Mouse (Mus musculus): ENCODE results near the gene Uqcrh.

The Uqcrh gene

DNA sequence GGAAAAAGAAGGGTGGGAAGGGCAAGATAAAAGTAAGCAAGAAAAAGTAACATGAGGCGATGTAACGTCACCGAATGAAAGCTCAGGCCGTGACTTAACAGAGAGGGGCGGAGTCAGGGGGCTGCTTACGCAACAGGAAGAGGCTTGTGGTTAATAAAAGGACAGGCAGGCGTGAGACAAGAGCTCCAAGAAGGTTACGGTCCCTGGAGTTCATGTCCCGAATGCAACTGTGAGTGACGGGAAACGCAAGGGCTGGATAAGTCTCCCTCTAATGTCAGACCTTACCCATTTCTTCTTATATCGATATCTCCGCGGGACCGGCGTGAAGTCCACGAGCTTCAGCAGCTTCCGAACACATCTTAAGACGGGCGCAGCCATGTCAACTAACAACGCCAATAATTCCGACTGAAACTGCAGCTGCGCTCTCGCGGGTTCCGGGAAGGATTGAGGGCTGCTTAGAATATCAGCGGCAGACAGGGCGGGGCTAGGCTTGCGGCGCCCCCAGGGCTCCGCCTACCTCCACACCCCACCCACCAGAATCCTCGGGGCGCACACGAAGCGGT is 21.4 kb downstream of the Uqcrh start, which contains the start of gene Nsun4:
Gene Nsun4, minus strand, starts transcription at position 478 of the 563 bp plus-strand sequence.
- peak; percentile 93 for DNase-seq (ENCODE audit: low spot score)

DNA sequence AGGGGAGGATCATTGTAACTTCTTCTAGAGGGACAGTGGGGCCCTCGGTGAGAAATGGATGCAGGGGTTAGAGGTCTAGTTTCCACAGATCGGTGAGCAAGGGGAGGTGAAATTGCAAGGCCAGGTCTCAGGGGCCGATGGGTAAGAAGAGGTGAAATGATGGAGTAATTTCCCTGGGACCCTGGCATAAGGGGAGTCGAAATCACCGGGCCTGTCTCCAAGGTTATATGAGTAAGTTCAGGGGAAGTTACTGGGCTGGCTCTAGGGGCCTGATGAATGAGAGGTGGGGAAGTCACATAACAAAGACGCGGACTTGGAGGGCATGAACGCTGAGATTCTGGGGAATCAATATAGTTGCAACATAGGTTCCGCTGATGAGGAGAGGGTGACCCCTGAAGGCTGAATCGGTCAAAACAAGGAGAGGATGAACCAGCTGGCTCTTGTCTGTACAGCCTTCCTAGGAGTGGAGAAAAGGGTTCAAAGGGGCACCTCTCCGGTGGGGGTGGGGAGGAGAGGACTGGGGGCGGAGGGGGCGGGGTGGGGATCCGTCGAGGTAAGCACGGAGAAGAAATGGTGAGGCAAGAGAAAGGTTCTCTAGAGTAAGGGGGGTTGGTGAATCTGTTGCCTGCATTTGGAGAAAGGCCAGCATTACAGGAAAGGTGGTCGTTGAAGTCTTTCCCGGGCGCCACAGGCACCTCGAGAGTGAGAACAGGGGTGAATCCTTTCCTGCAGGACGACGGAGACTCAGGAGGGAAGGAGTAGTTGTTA is 22.2 kb downstream of the Uqcrh start:
- DNase-seq (ENCODE audit: low spot score): peak; percentile 78

DNA sequence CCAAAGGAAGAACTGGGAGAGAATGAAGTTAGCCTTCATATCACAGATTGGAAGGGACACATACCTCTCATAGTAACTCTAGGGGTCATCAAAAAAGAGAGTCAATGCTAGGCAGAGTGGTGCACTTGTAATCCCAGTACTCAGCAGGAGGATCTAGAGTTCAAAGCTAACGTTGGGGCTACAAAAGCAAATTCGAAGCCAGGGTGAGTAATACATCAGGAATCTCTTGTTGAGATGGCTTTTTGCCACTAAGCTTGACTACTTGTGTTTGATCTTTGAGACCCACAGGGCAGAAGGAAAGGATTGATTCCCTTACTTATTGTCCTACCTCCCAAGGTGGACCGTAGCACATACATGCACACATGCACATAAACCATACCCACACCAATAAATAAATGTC is 25.7 kb downstream of the Uqcrh start:
- no peak for DNase-seq (ENCODE audit: low spot score)

DNA sequence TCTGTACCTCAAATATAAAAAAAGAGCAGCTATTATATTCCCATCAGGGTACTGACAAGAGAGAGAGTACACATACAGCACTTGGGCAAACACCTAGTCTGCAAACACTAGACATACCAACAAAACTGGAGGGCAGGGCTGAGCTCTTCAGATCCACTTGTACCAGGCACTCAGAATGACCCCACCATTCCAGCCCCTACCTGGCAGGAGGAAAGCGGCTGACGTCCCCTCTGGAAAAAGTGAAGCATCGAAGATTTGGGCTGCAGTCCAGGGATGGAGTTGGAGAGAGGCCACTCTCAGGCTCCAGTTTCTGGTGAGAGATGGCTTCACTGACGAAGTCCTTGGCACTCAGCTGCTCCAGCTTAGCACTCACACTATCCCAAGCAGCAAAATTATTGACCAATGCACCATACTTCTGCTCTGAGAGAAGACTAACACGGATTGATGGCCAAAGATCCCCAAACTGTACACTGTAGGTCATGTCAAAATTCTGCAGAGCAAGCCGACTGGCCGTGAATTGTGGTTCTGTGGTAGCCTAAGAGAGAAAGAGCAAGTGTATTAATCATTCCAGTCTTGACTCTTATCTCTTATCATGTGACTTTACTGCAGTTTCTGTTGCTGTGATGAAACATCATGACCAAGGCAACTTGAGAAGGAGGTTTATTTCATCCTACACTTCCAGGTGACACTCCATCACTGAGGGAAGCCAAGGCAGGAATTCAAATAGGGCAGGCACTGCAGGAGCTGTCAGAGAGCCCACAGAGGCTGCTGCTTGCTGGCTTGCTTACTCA is 26.5 kb downstream of the Uqcrh start:
- no peak for DNase-seq (ENCODE audit: low spot score)

DNA sequence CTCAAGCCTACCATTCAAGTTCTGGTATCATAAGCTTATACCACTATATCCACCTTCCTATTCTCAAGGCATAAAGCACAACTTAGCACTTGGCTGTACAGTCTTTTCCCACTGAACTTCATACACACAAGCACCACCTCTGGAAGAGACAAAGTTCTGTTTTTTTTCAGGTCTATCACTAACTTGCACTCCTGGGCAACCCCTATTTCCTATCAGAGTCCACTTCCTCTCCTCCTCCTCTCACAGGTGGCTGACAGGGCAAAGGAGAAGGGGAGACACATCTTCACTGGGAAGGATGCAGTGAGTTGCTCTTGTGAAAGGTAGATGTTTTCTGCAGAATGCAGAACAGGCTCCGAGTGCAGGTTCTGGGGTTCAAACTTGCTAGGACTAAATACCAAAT is 27.2 kb downstream of the Uqcrh start:
- DNase-seq (ENCODE audit: low spot score): no peak

DNA sequence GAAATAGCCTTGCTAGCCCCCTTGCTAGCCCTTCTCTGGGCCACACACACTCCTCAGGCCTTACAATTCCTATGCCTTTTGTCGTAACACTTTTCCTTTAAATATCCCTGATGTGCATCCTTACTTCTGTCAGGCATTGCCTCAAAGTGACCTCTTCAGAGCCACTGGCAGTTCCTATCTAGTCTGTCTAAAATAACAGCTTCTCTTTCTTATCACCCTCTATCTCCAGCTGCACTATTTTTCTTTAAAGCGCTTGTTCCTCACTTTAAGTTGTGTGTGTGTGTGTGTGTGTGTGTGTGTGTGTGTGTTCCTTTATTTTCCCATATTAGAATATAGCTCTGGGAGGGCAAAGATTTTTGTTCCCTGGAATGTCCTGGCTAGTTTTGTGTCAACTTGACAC is 28.3 kb downstream of the Uqcrh start:
- no peak for DNase-seq (ENCODE audit: low spot score)

DNA sequence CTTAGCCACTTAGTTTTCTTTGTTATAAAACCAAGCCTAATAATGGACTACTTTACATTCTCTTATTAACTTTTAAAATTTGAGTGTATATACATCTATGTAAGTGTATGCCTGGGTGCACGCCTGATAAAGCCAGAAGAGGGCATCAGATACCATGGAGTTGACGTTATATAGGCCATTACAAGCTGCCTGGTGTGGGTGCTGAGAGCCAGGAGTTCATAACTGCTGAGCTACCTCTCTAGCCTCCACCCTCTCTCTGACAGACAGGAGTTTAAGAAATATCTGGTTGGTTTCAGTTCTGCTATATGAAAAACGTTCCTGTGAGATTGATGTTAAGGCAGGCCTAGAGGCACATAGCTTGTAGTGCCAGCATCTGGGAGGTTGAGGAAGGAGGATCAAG is 32.7 kb downstream of the Uqcrh start:
- no peak for DNase-seq (ENCODE audit: low spot score)

DNA sequence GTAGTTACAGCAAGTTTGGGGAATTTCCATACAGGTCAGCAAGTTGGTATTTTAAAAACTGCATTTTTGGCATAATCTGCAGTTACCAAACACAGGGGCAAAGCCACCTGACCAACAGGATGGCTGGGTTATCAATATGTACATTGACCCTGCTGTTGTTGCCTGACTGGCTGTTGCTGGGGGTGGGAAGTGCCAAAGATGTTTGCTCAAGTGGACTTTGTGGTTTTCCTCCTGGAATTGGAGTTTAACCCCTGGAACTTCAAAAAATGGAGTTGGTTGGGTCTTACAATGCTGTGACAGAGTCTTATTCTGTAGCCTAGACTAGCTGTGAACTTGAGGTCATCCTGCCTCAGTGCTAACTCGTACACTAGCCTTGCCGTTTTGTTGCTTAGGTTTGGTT is 34.4 kb downstream of the Uqcrh start:
- DNase-seq (ENCODE audit: low spot score): no peak

DNA sequence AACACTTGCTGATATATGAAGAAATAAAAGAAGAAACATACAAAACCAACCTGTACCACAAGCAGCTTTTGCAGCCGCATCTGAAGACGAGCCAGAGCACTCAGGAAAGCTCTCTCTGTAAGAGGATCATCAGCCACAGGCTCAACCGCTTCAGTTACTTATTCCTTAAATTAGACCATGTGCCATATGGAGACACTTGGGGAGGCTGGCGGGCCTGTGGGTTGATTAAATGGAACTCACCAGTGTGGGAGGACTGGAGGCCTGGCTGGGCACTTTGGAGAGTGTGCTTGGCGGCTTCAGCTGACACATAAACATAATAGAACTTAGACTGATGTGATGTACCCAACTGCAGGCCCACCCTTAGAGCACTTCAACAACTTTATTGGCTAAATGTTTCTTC is 41.5 kb downstream of the Uqcrh start:
- DNase-seq (ENCODE audit: low spot score): no peak

DNA sequence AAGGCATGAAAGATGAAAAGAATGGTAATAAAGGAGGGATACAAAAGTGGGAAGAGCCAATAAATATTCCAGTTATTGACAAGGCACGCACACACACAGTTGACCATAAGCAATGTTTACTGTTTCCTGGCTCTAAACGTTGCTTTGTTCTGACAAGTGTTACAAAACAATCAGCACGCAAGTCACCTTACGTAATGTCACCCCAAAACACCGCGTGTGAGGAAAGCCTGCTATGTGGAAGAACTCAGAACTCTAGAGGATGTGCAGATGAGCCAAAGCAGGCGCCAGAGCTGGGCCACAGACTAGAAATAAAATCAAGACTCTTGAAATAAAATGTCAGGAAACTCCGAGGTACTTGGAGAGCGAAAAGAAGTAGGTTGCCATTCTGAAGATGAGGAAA is 42.0 kb downstream of the Uqcrh start:
- DNase-seq (ENCODE audit: low spot score): no peak

DNA sequence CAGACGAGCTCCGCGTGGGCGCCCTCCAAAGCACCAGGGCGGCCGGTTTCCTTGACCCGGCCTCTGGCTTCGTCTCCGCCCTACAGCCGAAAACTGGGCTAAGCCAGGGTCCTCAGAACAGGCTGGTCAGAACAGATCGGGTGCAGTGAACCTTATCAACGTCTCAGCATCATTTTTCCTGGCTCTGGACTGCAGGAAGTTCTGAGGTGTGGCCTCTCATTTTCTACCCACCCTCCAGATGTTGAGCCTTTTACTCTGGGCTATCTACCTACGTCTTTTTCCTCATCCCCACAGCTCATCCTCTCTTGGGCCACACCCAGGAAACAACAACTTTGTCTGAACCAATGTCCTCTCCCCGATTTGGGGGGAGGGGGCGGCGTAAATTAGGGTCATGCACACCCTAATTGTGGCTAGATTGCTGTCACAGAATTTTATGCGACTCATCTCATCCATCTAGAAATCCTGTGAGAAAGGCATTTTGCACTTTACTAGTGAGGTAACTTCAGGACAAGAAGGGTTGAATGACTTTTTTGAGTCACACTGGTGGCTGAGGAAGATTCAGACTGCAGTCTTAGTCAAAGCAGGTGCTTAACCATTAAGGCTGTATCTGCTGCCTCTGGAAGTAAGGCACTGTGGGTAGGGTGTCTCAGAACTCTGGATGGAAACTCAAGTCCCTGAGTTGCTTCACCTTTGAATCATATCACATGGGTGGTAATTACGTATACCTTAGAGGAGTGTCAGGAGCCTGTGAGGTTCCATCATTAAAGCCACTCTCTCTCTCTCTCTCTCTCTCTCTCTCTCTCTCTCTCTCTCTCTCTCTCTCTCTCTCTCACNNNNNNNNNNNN is 56.7 kb downstream of the Uqcrh start, which contains the start of gene Faah:
Gene Faah, minus strand, starts transcription at position 25 of the 845 bp plus-strand sequence.
- DNase-seq (ENCODE audit: low spot score): no peak

DNA sequence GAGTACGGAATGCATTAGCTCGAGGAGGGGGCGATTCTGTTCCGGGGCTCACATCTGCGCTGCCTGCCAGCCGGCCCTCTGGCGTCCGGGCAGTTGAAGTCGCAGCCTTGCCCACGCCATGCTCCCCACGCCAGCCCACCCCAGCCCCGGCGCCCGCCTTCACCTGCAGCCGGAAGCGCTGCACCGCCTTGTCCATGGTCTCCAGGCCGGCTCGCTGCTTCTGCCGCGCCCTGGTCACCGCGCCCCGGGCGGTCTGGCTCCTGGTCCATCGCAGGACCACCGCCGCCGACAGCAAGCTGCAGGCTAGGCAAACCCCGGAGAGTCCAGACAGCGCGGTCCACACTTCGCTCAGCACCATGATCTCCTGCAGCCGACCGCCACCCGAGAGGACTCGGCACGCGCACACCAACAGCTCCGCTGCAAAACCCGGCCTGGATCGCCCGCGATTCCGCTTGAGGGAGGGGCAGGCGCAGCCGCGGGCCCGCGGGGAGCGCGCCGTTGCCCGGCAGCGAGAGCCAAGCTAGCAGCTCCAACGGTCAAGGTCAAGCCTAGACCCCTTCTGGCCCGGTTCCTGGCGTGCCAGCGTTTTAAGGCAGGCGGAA is 57.5 kb downstream of the Uqcrh start:
- peak; percentile 80 for DNase-seq (ENCODE audit: low spot score)

Data from embryo, embryonic 10 days (tissue).